Mouse (Mus musculus) adrenal gland, postnatal 14 days (tissue): ENCODE data around the gene Acer2. TPM values are rescaled to one million over a fixed set of nuclear protein-coding genes. Genes with fewer than 3 reads are reported as not detected.

Experiments used
- DNase-seq: peaks from one replicate; pipeline ENCODE4 v3.0.0; 2021; ENCODE audit warnings: mixed read lengths
- total RNA-seq: library from RNA; stranded (reverse); gene quantifications from 2 replicates; pipeline ENCODE4 v1.2.3, GENCODE M21; 2021

Acer2 gene
- total RNA-seq, 1 experiment from 2014 or later: 40.3 TPM

- peak; percentile 83 for DNase-seq
These were observed 12.1 kb downstream of the Acer2 start for GRCm38 (mm10) chr4:86886160-86886878.

GRCm38 (mm10) chr4:86887879-86888278 lies 13.7 kb downstream of the Acer2 start:
- DNase-seq: no peak

GRCm38 (mm10) chr4:86897411-86897810 lies 23.2 kb downstream of the Acer2 start:
- DNase-seq: peak; percentile 77

GRCm38 (mm10) chr4:86898791-86899474 lies 24.7 kb downstream of the Acer2 start:
- peak; percentile 83 for DNase-seq

- peak; percentile 31 for DNase-seq
These were observed 28.2 kb downstream of the Acer2 start for GRCm38 (mm10) chr4:86902351-86902750.

- DNase-seq: peak; percentile 41
These were observed 30.8 kb downstream of the Acer2 start for GRCm38 (mm10) chr4:86904969-86905368.

GRCm38 (mm10) chr4:86905869-86906268 lies 31.7 kb downstream of the Acer2 start:
- no peak for DNase-seq

- DNase-seq: peak; percentile 64
These were observed 37.6 kb downstream of the Acer2 start for GRCm38 (mm10) chr4:86911576-86912341.

GRCm38 (mm10) chr4:86912757-86913156 lies 38.6 kb downstream of the Acer2 start:
- no peak for DNase-seq

- DNase-seq: no peak
These were observed 41.9 kb downstream of the Acer2 start for GRCm38 (mm10) chr4:86916062-86916461.

- no peak for DNase-seq
These were observed 49.4 kb downstream of the Acer2 start for GRCm38 (mm10) chr4:86923476-86924055.

GRCm38 (mm10) chr4:86924804-86925458 lies 50.7 kb downstream of the Acer2 start:
- peak; percentile 86 for DNase-seq

GRCm38 (mm10) chr4:86926997-86927396 lies 52.8 kb downstream of the Acer2 start:
- DNase-seq: no peak

- no peak for DNase-seq
These were observed 56.0 kb downstream of the Acer2 start for GRCm38 (mm10) chr4:86930101-86930635.

- DNase-seq: peak; percentile 34
These were observed 56.6 kb downstream of the Acer2 start for GRCm38 (mm10) chr4:86930636-86931456.

GRCm38 (mm10) chr4:86933026-86933425 lies 58.8 kb downstream of the Acer2 start:
- peak; percentile 14 for DNase-seq

GRCm38 (mm10) chr4:86936217-86936616 lies 62.0 kb downstream of the Acer2 start:
- no peak for DNase-seq

- no peak for DNase-seq
These were observed 62.5 kb downstream of the Acer2 start for GRCm38 (mm10) chr4:86936706-86937105.

- no peak for DNase-seq
These were observed 68.5 kb downstream of the Acer2 start for GRCm38 (mm10) chr4:86942656-86943055.

- DNase-seq: no peak
These were observed 69.1 kb downstream of the Acer2 start for GRCm38 (mm10) chr4:86943296-86943695.

- no peak for DNase-seq
These were observed 74.6 kb downstream of the Acer2 start for GRCm38 (mm10) chr4:86948794-86949193.
